Mouse (Mus musculus) cortical plate, adult 2 months (tissue): ENCODE data around the gene Olfr51.

Source experiments
- CTCF ChIP-seq: fragments of 200-500 bp; IDR thresholded peaks from 2 replicates; pipeline ENCODE4 v1.5.1; 2011; ENCODE audit warnings: mild to moderate bottlenecking, control low read depth, low read length; ENCODE audit not compliant: insufficient read depth; ENCODE audit errors: extremely low read depth
- POLR2A ChIP-seq: fragments of 200-500 bp; IDR thresholded peaks from 2 replicates; pipeline ENCODE4 v1.6.1; 2011; ENCODE audit warnings: mild to moderate bottlenecking, low read length, control low read depth; ENCODE audit not compliant: insufficient read depth; ENCODE audit errors: extremely low read depth

DNA sequence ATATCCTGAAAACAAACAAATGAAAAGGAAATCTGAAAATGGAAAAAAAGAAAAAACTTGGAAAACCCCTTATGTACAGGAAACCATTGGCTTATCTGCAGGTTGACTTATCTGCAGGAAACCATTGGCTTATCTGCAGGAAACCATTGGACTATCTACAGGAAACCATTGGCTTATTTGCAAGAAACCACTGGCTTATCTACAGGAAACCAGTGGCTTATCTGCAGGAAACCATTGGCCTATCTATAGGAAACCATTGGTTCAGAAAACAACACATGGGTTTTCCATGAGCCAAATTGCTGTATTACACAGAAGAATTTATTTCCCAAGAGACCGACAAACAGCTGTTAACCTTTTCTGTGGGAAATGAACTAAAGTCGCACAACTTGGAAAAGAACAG is 38.5 kb upstream of the Olfr51 start:
- TF ChIP-seq CTCF (no peak), POLR2A (no peak)
